Mouse (Mus musculus): ENCODE results near the gene Tubb2a.

DNA sequence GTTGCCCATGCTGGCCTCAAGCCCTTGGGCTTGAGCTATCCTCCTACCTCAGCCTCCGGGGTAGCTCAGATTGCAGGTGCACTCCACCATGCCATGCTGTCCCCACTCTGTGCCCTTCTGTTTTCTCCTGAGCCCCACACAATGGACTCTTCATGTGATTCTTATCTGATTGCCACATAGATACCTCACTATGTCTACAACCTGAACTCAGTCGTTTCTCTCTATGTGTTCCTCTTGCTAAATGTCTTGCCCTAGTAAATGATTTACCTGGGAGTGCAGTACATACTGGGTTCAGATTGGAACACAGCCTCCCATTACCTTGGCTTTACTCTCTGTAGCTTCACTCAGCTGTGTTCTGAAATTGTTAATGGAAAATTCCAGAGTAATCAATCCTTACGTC is 22.8 kb downstream of the Tubb2a start:
- no peak for TF ChIP-seq TCF12 (IDR thresholded peaks at IDR 0.05; ENCODE audit: low read depth, low read length)
- TF ChIP-seq MAZ (IDR thresholded peaks at IDR 0.05; ENCODE audit: low read depth, low read length) = no peak
- TF ChIP-seq ZC3H11A (IDR thresholded peaks at IDR 0.05; ENCODE audit: low read depth, low read length) = no peak
- no peak for TF ChIP-seq EP300 (IDR thresholded peaks at IDR 0.05; ENCODE audit: low read depth in 1 of 2, low read length in 2 of 2)
- no peak for TF ChIP-seq ELF1 (IDR thresholded peaks at IDR 0.05; ENCODE audit: low read depth, low read length)
- TF ChIP-seq USF2 (IDR thresholded peaks at IDR 0.05; ENCODE audit: borderline replicate concordance in 1 of 2, insufficient read depth in 1 of 2, low read depth in 1 of 2, low read length in 2 of 2) = no peak
